Mouse (Mus musculus): ENCODE measurements at regions not wholly inside any gene's neighbourhood (a gene's known extent, or its start where the extent isn't known, plus 50 kb on each side); places are given as distances from the start of the nearest gene placed in this dataset.

DNA sequence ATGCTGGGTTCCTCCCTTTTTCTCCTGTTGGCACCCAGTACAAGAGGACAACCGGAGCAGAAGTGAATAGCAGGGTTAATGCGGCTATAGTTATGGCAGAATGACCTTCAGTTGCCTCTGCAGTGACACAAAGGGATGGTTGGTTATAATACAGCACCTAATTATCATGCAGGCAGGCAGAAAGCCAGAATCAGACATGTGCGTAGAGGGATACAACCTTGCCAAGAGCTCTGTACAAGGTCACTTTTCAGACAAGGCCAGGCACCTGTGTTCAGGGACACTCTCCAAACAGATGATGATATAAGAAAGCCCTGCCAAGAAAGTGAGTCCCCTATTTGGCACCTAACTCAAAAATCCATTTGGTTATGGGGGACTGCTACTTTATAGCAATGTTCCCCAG, 228.6 kb downstream of the Alx1 start:
- TF ChIP-seq CTCF (IDR thresholded peaks at IDR 0.05; ENCODE audit: borderline replicate concordance, insufficient read depth, low read length) = no peak
- no peak for TF ChIP-seq POLR2A (IDR thresholded peaks at IDR 0.05; ENCODE audit: low read depth, low read length)

Data from embryonic fibroblast, embryonic 13.5 days (primary cell).